In genomic region chr9:122027914-122028745, GRCm38 (mm10) we compare ENCODE assay signal across 8 mouse cellular contexts. TPM values are rescaled to one million over a fixed set of nuclear protein-coding genes. Genes with fewer than 3 reads are reported as not detected.
DNase-seq lines count a peak whose midpoint lies in the region; ATAC-seq and TF ChIP-seq lines count a peak whose summit lies in the region.

No protein-coding gene starts in this region.

- H3K27ac ChIP-seq in midbrain, embryonic 13.5 days: peak overlapping the region; percentile 52; the same call in 1 of the 2 replicates
- no peak overlapping the region; the same call in 1 of the 2 replicates for H3K27ac ChIP-seq in midbrain, embryonic 10.5 days (replicated peaks)
- H3K27ac ChIP-seq in kidney, adult 2 months (ENCODE audit: insufficient read depth, low read depth, low read length): peak overlapping the region; percentile 84

- no peak overlapping the region for H3K4me3 ChIP-seq in midbrain, embryonic 13.5 days (replicated peaks)
- no peak overlapping the region for H3K4me3 ChIP-seq in midbrain, embryonic 10.5 days
- H3K4me3 ChIP-seq in kidney, adult 2 months (ENCODE audit: insufficient read depth, low read depth, low read length): no peak overlapping the region

- TF ChIP-seq CTCF in kidney, adult 2 months (conservative IDR thresholded peaks at IDR 0.05; ENCODE audit: insufficient read depth, insufficient read length, low read depth, low read length): no peak

- no peaks in the 10 kb centered on the region for H3K9me3 ChIP-seq in midbrain, embryonic 13.5 days
- no peaks in the 10 kb centered on the region for H3K9me3 ChIP-seq in midbrain, embryonic 10.5 days (replicated peaks)

- no peak for ATAC-seq in midbrain, embryonic 13.5 days
- no peak for ATAC-seq in activated CD4-positive, CD25-positive, alpha-beta regulatory T cell, adult 4 months

- no peak for DNase-seq in midbrain, embryonic 10.5 days (ENCODE audit: low spot score)
- DNase-seq in gastrocnemius, postnatal 36 days: peak; percentile 58 to 66
- DNase-seq in kidney, adult 2 months: peak; percentile 92
- peak; percentile 87 for DNase-seq in lung, postnatal 10 days
- no peak for DNase-seq in frontal cortex, postnatal 25 days (ENCODE audit: low spot score in 2 of 2)
- DNase-seq in thymus, postnatal 10 days (ENCODE audit: low spot score in 2 of 2): no peak

- TF ChIP-seq POLR2A in kidney, adult 2 months (IDR thresholded peaks at IDR 0.05; ENCODE audit: low read depth, low read length): no peak

- peaks cover 28% of the 10 kb centered on the region for H3K4me1 ChIP-seq in midbrain, embryonic 13.5 days (replicated peaks)
- peaks cover 33% of the 10 kb centered on the region for H3K4me1 ChIP-seq in midbrain, embryonic 10.5 days
- peaks cover 32% of the 10 kb centered on the region for H3K4me1 ChIP-seq in kidney, adult 2 months (ENCODE audit: control insufficient read depth, insufficient read depth, low read length)

- no peaks in the 10 kb centered on the region for H3K36me3 ChIP-seq in midbrain, embryonic 13.5 days
- H3K36me3 ChIP-seq in midbrain, embryonic 10.5 days: no peaks in the 10 kb centered on the region
- H3K36me3 ChIP-seq in kidney, adult 2 months (ENCODE audit: control insufficient read depth, insufficient read depth, low read length): no peaks in the 10 kb centered on the region

- no peak overlapping the region for H3K9ac ChIP-seq in midbrain, embryonic 13.5 days (replicated peaks)

- H3K4me2 ChIP-seq in midbrain, embryonic 13.5 days (replicated peaks): no peak overlapping the region

- intact Hi-C loops in gastrocnemius, postnatal 36 days (cut with DNase I): loop anchor here (5.0 kb wide), 1 partner anchor 89 kb away; the partner anchor contains the start of gene Snrk

- WGBS in midbrain, embryonic 13.5 days: 93% methylated on average over 11 of the region's 11 CpGs
- WGBS in midbrain, embryonic 10.5 days: 89% methylated on average over 11 of the region's 11 CpGs
- 62% methylated on average over 11 of the region's 11 CpGs for WGBS in kidney, adult 2 months

- peaks cover 3% of the 10 kb centered on the region; the same call in 1 of the 2 replicates for H3K27me3 ChIP-seq in midbrain, embryonic 13.5 days
- no peaks in the 10 kb centered on the region for H3K27me3 ChIP-seq in midbrain, embryonic 10.5 days (ENCODE audit: low read depth, poor library complexity, severe bottlenecking)
- H3K27me3 ChIP-seq in kidney, adult 2 months (replicated peaks; ENCODE audit: control insufficient read depth, insufficient read depth, low read length): no peaks in the 10 kb centered on the region

RNA-seq across cellular contexts. Expression of gene Pomgnt2, which starts 31.2 kb away (rescaled TPM):
- 20.8 and 23.2 TPM in 2 replicates for polyA plus RNA-seq in midbrain, embryonic 13.5 days (2015; fragmentation: Nextera tagmentation; extraction: Ambion mirVana)
- 13.1 and 14.6 TPM in 2 replicates for polyA plus RNA-seq in midbrain, embryonic 10.5 days (2016; fragmentation: Nextera tagmentation; extraction: Ambion mirVana)
- total RNA-seq in gastrocnemius, postnatal 36 days (2021): 10 to 100 TPM; 10.4 to 11.8 TPM
- 16.7 and 20.6 TPM in 2 replicates for polyA plus RNA-seq in kidney, adult 2 months (2012; rRNA removed)
- not detected for polyA plus RNA-seq in activated CD4-positive, CD25-positive, alpha-beta regulatory T cell, adult 4 months (2017; shearing (Covaris generic))

Comparison
In these comparisons a context has a peak if more than half of its experiments do, and no peak if none do; other contexts are left out.
1. DNase-seq: peak in gastrocnemius, postnatal 36 days (2 of 2), kidney, adult 2 months (single experiment) and lung, postnatal 10 days (single experiment); none in midbrain, embryonic 10.5 days (single experiment), frontal cortex, postnatal 25 days (0 of 2) and thymus, postnatal 10 days (0 of 2).
2. RNA of gene Pomgnt2, which starts 31.2 kb away (polyA plus RNA-seq): 20.8 to 23.2 TPM in midbrain, embryonic 13.5 days, 16.7 to 20.6 TPM in kidney, adult 2 months and 13.1 to 14.6 TPM in midbrain, embryonic 10.5 days; not detected in activated CD4-positive, CD25-positive, alpha-beta regulatory T cell, adult 4 months; every median in the first group is over 10 times any median in the second.